Mouse (Mus musculus) lung, postnatal 0 days (tissue): ENCODE data around the gene Wscd1. TPM values are rescaled to one million over a fixed set of nuclear protein-coding genes. Genes with fewer than 3 reads are reported as not detected.
"Not testable (repeated sequence)": the region's sequence is repeated elsewhere in the genome, so short reads cannot be mapped to it uniquely, and the experiment has no call there.

Experiments used
- ATAC-seq: fragments of 200-750 bp; cut with Nextera tagmentation; 2 replicates; pipeline ENCODE4 v1.8.0; 2017; ENCODE audit warnings: moderate library complexity
- DNase-seq: peaks from one replicate; pipeline ENCODE4 v3.0.0-alpha.2; 2016; ENCODE audit warnings: low spot score
- H3K27ac ChIP-seq: fragments of 300-500 bp; sonication (generic); 2 replicates; pipeline ENCODE4 v1.5.1; 2014; ENCODE audit warnings: antibody characterized with exemption, mild to moderate bottlenecking, low read length, mixed read lengths
- H3K27me3 ChIP-seq: fragments of 300-500 bp; sonication (generic); replicated peaks from 2 replicates; pipeline ENCODE4 v1.6.1; 2014; ENCODE audit warnings: low read length, mixed read lengths; ENCODE audit not compliant: insufficient read depth
- H3K36me3 ChIP-seq: fragments of 300-500 bp; sonication (generic); 2 replicates; pipeline ENCODE4 v1.6.1; 2014; ENCODE audit warnings: low read length, mixed read lengths; ENCODE audit not compliant: insufficient read depth
- H3K4me1 ChIP-seq: fragments of 300-500 bp; sonication (generic); 2 replicates; pipeline ENCODE4 v1.6.1; 2014; ENCODE audit warnings: antibody characterized with exemption, low read depth, low read length, mixed read lengths; ENCODE audit not compliant: insufficient read depth
- H3K4me2 ChIP-seq: fragments of 300-500 bp; sonication (generic); replicated peaks from 2 replicates; pipeline ENCODE4 v1.6.1; 2014; ENCODE audit warnings: low read depth, mild to moderate bottlenecking, low read length, moderate library complexity, mixed read lengths
- H3K4me3 ChIP-seq: fragments of 300-500 bp; sonication (generic); 2 replicates; pipeline ENCODE4 v1.5.1; 2014; ENCODE audit warnings: low read depth, low read length
- H3K9ac ChIP-seq: fragments of 300-500 bp; sonication (generic); replicated peaks from 2 replicates; pipeline ENCODE4 v1.6.1; 2014; ENCODE audit warnings: low read depth, mild to moderate bottlenecking
- H3K9me3 ChIP-seq: fragments of 300-500 bp; sonication (generic); 2 replicates; pipeline ENCODE4 v1.6.1; 2016; ENCODE audit warnings: low read length, mixed read lengths
- CTCF ChIP-seq: IDR thresholded peaks from 2 replicates; pipeline ENCODE4 v1.5.1; 2016; ENCODE audit warnings: antibody characterized with exemption, mild to moderate bottlenecking
- EP300 ChIP-seq: IDR thresholded peaks from 2 replicates; pipeline ENCODE4 v1.6.1; 2016; ENCODE audit warnings: antibody characterized with exemption, mild to moderate bottlenecking, control low read depth
- WGBS: fragments of 180-500 bp; shearing (Covaris S2); extraction: QIAGEN DNeasy Blood & Tissue Kit; methylation state at CpG from one replicate; pipeline ENCODE4 v1.1.7; 2014; 5-methylcytosine and 5-hydroxymethylcytosine counted together
- polyA plus RNA-seq: library from polyadenylated mRNA; unstranded; fragments of >200 nt; fragmentation: Nextera tagmentation; extraction: Ambion mirVana; gene quantifications from 2 replicates; pipeline ENCODE4 v1.2.1, GENCODE M21; 2015

Wscd1 gene
- polyA plus RNA-seq, 1 experiment from 2014 or later, result 15.4 TPM

- 59% methylated on average over 7 of the region's 7 CpGs for WGBS
- no peak overlapping the region for H3K4me2 ChIP-seq
- H3K27ac ChIP-seq, result no peak overlapping the region
- no peak overlapping the region for H3K9ac ChIP-seq
- no peak for ATAC-seq
- H3K36me3 ChIP-seq, result no peaks in the 10 kb centered on the region
- H3K4me1 ChIP-seq, result no peaks in the 10 kb centered on the region
- no peaks in the 10 kb centered on the region for H3K27me3 ChIP-seq
- H3K4me3 ChIP-seq, result no peak overlapping the region
- no peak for TF ChIP-seq EP300
- TF ChIP-seq CTCF, result no peak
- H3K9me3 ChIP-seq, result no peaks in the 10 kb centered on the region
- no peak for DNase-seq
These were observed 64.8 kb downstream of the Wscd1 start for GRCm38 (mm10) chr11:71814511-71814910.

DNA sequence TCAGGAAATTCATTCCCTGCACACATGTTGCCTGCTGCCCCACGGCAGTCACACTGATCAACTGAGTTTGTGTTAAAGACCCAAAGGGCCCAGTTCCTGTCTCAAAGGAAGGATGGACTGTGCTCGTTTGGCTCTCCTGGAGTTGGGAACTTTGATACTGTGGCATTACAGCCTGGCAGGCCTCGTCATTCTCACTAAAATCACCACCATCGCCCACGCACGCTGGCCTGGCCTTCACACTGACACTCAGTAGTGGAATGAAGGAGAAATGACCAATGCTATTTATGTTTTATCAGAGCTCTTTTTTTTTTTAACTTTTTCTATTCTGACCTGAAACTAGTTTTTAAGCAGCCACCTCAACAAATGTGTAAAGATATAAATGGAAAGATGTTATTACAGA, 65.6 kb downstream of the Wscd1 start:
- no peak overlapping the region for H3K4me2 ChIP-seq
- H3K36me3 ChIP-seq, result no peaks in the 10 kb centered on the region
- no peaks in the 10 kb centered on the region for H3K4me1 ChIP-seq
- H3K27ac ChIP-seq, result no peak overlapping the region
- no peak overlapping the region for H3K9ac ChIP-seq
- TF ChIP-seq EP300 (no peak), CTCF (no peak)
- H3K4me3 ChIP-seq, result no peak overlapping the region
- DNase-seq, result no peak
- no peaks in the 10 kb centered on the region for H3K27me3 ChIP-seq
- ATAC-seq, result no peak
- WGBS, result 72% methylated on average over 6 of the region's 6 CpGs
- H3K9me3 ChIP-seq, result no peaks in the 10 kb centered on the region

GRCm38 (mm10) chr11:71816918-71817317, 67.2 kb downstream of the Wscd1 start:
- TF ChIP-seq EP300, result no peak
- TF ChIP-seq CTCF, result no peak
- no peak for ATAC-seq
- H3K9ac ChIP-seq, result no peak overlapping the region

DNA sequence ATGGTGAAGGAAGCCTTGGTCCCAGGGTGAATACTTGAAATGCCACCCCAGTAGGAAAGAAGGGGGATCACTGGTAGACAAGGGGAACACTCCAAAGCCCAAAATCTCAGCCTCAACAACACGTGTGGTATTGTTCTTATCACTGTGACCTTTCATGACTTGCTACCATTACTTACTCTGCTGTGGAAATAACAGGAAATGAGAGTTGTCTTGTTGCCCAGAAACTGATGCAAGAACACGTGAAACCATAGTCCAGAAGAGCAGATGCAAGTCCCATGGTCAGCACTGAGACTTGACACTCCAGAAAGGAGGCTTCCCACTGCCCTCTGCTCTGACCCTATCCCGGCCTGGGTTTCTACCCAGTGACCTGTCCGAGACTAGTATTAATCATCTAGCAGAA, 67.6 kb downstream of the Wscd1 start:
- Histone ChIP-seq H3K27me3 (no peaks in the 10 kb centered on the region), H3K27ac (no peak overlapping the region), H3K36me3 (no peaks in the 10 kb centered on the region), H3K4me2 (no peak overlapping the region), H3K4me3 (no peak overlapping the region), H3K9me3 (no peaks in the 10 kb centered on the region), H3K4me1 (no peaks in the 10 kb centered on the region), H3K9ac (no peak overlapping the region)
- ATAC-seq, result peak; percentile 65
- WGBS, result 31% methylated on average over 4 of the region's 4 CpGs
- DNase-seq, result peak; percentile 45
- no peak for TF ChIP-seq CTCF
- TF ChIP-seq EP300, result no peak

More at GRCm38 (mm10) chr11:71816918-71817317, 67.2 kb downstream of the Wscd1 start:
- WGBS, result 61% methylated on average over 3 of the region's 3 CpGs
- Histone ChIP-seq H3K9me3 (no peaks in the 10 kb centered on the region), H3K4me3 (no peak overlapping the region), H3K27ac (no peak overlapping the region), H3K4me1 (no peaks in the 10 kb centered on the region), H3K4me2 (no peak overlapping the region), H3K27me3 (no peaks in the 10 kb centered on the region), H3K36me3 (no peaks in the 10 kb centered on the region)
- DNase-seq, result no peak

DNA sequence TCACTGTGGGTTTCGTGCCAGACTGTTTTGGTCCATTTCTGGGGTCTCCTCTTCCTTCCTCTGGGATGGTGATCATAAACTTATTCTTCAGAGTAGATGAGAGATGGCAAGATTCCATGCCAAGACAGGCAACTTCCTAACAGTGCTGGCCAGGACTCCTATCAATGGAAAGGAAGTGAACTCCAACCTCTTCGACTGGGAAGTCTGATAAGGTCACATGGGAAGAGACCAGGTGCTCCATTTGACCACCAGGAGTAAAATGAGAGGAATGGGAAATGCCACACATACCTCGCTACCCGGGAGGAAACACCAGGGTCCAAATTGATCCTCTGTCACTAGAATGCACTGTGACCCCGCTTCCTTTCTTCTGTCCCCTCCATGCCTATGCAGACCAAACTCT, 68.4 kb downstream of the Wscd1 start:
- DNase-seq, result peak; percentile 32
- WGBS, result 42% methylated on average over 5 of the region's 5 CpGs
- peak; percentile 9; the same call in 1 of the 2 replicates for TF ChIP-seq CTCF
- TF ChIP-seq EP300, result no peak

DNA sequence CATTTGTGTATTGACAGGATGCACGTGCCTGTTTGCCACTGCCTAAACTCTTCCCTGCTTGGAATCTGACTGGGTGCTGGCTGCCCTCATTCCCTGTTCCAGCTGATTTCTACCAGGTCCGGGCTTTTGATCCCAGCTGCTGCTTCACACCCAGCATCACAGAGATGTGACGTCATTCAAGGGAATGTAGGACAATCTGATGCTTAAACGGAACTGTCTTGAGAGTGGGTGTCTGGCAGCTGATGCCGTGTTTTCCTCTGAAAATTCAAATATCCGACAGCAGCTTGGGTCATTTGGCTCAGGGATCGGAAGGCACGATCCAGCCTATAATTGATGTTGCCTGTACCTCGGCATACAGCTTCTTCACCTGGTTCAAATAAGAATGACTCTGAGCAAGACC, 70.2 kb downstream of the Wscd1 start:
- 72% methylated on average over 9 of the region's 9 CpGs for WGBS

More for the DNA sequence above, 68.4 kb downstream of the Wscd1 start:
- H3K27me3 ChIP-seq, result no peaks in the 10 kb centered on the region
- H3K4me3 ChIP-seq, result no peak overlapping the region
- H3K4me2 ChIP-seq, result no peak overlapping the region
- no peaks in the 10 kb centered on the region for H3K9me3 ChIP-seq
- H3K9ac ChIP-seq, result no peak overlapping the region
- no peaks in the 10 kb centered on the region for H3K4me1 ChIP-seq
- no peaks in the 10 kb centered on the region for H3K36me3 ChIP-seq
- H3K27ac ChIP-seq, result no peak overlapping the region
- peak; percentile 43 for ATAC-seq

GRCm38 (mm10) chr11:71820847-71821246, 71.1 kb downstream of the Wscd1 start:
- no peak for DNase-seq
- TF ChIP-seq CTCF (no peak), EP300 (no peak)
- WGBS, result 31% methylated on average over 10 of the region's 10 CpGs
- no peak for ATAC-seq
- no peaks in the 10 kb centered on the region for H3K36me3 ChIP-seq
- no peaks in the 10 kb centered on the region for H3K9me3 ChIP-seq
- no peak overlapping the region for H3K4me2 ChIP-seq
- no peak overlapping the region for H3K27ac ChIP-seq
- no peaks in the 10 kb centered on the region for H3K4me1 ChIP-seq
- H3K27me3 ChIP-seq, result no peaks in the 10 kb centered on the region
- no peak overlapping the region for H3K4me3 ChIP-seq
- no peak overlapping the region for H3K9ac ChIP-seq

More for the DNA sequence above, 70.2 kb downstream of the Wscd1 start:
- no peak overlapping the region for H3K9ac ChIP-seq
- DNase-seq (no peak), ATAC-seq (no peak)
- no peak for TF ChIP-seq CTCF
- no peak for TF ChIP-seq EP300
- H3K27ac ChIP-seq, result no peak overlapping the region
- no peak overlapping the region for H3K4me2 ChIP-seq
- H3K4me3 ChIP-seq, result no peak overlapping the region
- H3K36me3 ChIP-seq, result no peaks in the 10 kb centered on the region
- no peaks in the 10 kb centered on the region for H3K9me3 ChIP-seq
- H3K27me3 ChIP-seq, result no peaks in the 10 kb centered on the region
- no peaks in the 10 kb centered on the region for H3K4me1 ChIP-seq

GRCm38 (mm10) chr11:71821526-71821925, 71.8 kb downstream of the Wscd1 start:
- DNase-seq, H3K9ac ChIP-seq, H3K36me3 ChIP-seq: not testable (repeated sequence)

More at GRCm38 (mm10) chr11:71821526-71821925, 71.8 kb downstream of the Wscd1 start:
- not testable (repeated sequence) for H3K9me3 ChIP-seq, H3K4me3 ChIP-seq, H3K27ac ChIP-seq, H3K27me3 ChIP-seq, ATAC-seq, H3K4me1 ChIP-seq, H3K4me2 ChIP-seq
- 76% methylated on average over 6 of the region's 6 CpGs for WGBS
